Comparison of ENCODE assay signal across 8 mouse cellular contexts in genomic region chr8:94492021-94492681, GRCm38 (mm10). TPM values are rescaled to one million over a fixed set of nuclear protein-coding genes. Genes with fewer than 3 reads are reported as not detected.
DNase-seq lines count a peak whose midpoint lies in the region; ATAC-seq and TF ChIP-seq lines count a peak whose summit lies in the region.

No protein-coding gene starts in this region.

- no peaks in the 10 kb centered on the region for H3K4me1 ChIP-seq in cerebellum, adult 2 months (ENCODE audit: control insufficient read depth, insufficient read depth, low read length)
- no peaks in the 10 kb centered on the region for H3K4me1 ChIP-seq in forebrain, postnatal 0 days (ENCODE audit: insufficient read depth)
- no peaks in the 10 kb centered on the region for H3K4me1 ChIP-seq in lung, adult 2 months (ENCODE audit: control insufficient read depth, insufficient read depth, low read length)
- peaks cover 3% of the 10 kb centered on the region; the same call in 1 of the 2 replicates for H3K4me1 ChIP-seq in thymus, adult 2 months (replicated peaks; ENCODE audit: control insufficient read depth, insufficient read depth, low read length)

- H3K27ac ChIP-seq in cerebellum, adult 2 months (ENCODE audit: insufficient read depth, low read length) = no peak overlapping the region
- H3K27ac ChIP-seq in forebrain, postnatal 0 days (ENCODE audit: low read depth, low read length) = no peak overlapping the region; the same call in 1 of the 2 replicates
- H3K27ac ChIP-seq in layer of hippocampus, adult 2 months = no peak overlapping the region
- H3K27ac ChIP-seq in thymus, adult 2 months (ENCODE audit: control insufficient read depth, insufficient read depth, low read length) = no peak overlapping the region

- H3K9ac ChIP-seq in forebrain, postnatal 0 days = 0 out of 2 replicates have a peak overlapping the region, but pooled peaks have one; percentile 31

- no peak for TF ChIP-seq POLR2A in cerebellum, adult 2 months (IDR thresholded peaks at IDR 0.05; ENCODE audit: borderline replicate concordance, insufficient read depth, low read length)
- TF ChIP-seq POLR2A in lung, adult 2 months (IDR thresholded peaks at IDR 0.05; ENCODE audit: borderline replicate concordance, extremely low read depth, low read depth, low read length) = no peak
- TF ChIP-seq POLR2A in thymus, adult 2 months (IDR thresholded peaks at IDR 0.05; ENCODE audit: control insufficient read depth, extremely low read depth, insufficient read depth, low read length, poor library complexity) = no peak

- WGBS in cerebellum, adult 2 months = 3% methylated on average over 15 of the region's 15 CpGs
- WGBS in forebrain, postnatal 0 days = 6% methylated on average over 15 of the region's 15 CpGs
- WGBS in lung, adult 2 months = 9% methylated on average over 15 of the region's 15 CpGs
- WGBS in thymus, adult 2 months = 31% methylated on average over 15 of the region's 15 CpGs

- peak overlapping the region; percentile 40 for H3K4me2 ChIP-seq in forebrain, postnatal 0 days (ENCODE audit: low read depth)

- no peaks in the 10 kb centered on the region for H3K9me3 ChIP-seq in forebrain, postnatal 0 days (ENCODE audit: low read length)

- ATAC-seq in forebrain, postnatal 0 days = peak; percentile 96
- peak; percentile 67 for ATAC-seq in neutrophil, adult 5-6 weeks (ENCODE audit: extremely low read depth, insufficient number of reproducible peaks, low FRiP score, poor library complexity, severe bottlenecking)

- H3K36me3 ChIP-seq in forebrain, postnatal 0 days (ENCODE audit: insufficient read depth) = no peaks in the 10 kb centered on the region
- no peaks in the 10 kb centered on the region for H3K36me3 ChIP-seq in thymus, adult 2 months (ENCODE audit: control insufficient read depth, insufficient read depth, low read length)

- TF ChIP-seq CTCF in cerebellum, adult 2 months (IDR thresholded peaks at IDR 0.05; ENCODE audit: borderline replicate concordance, insufficient read depth, low read depth, low read length) = peak; percentile 68
- peak; percentile 80 for TF ChIP-seq CTCF in forebrain, postnatal 0 days (IDR thresholded peaks at IDR 0.05; ENCODE audit: low read depth)
- peak; percentile 71 for TF ChIP-seq CTCF in layer of hippocampus, adult 2 months (conservative IDR thresholded peaks at IDR 0.05)
- peak; percentile 81 for TF ChIP-seq CTCF in lung, adult 2 months (IDR thresholded peaks at IDR 0.05; ENCODE audit: insufficient read depth, low read length)
- TF ChIP-seq CTCF in thymus, adult 2 months (IDR thresholded peaks at IDR 0.05; ENCODE audit: borderline replicate concordance, control insufficient read depth, extremely low read depth, insufficient read depth, low read length, poor library complexity) = peak; percentile 91

- H3K4me3 ChIP-seq in cerebellum, adult 2 months (replicated peaks; ENCODE audit: insufficient read depth, low read depth, low read length) = peak overlapping the region; percentile 3
- peak overlapping the region; percentile 8; the same call in 1 of the 2 replicates for H3K4me3 ChIP-seq in forebrain, postnatal 0 days (ENCODE audit: low read depth, low read length)
- peak overlapping the region; percentile 22; the same call in 1 of the 2 replicates for H3K4me3 ChIP-seq in layer of hippocampus, adult 2 months
- no peak overlapping the region for H3K4me3 ChIP-seq in lung, adult 2 months (replicated peaks; ENCODE audit: extremely low read depth, low read depth, low read length)
- no peak overlapping the region for H3K4me3 ChIP-seq in thymus, adult 2 months (ENCODE audit: control insufficient read depth, insufficient read depth, low read length)

- H3K27me3 ChIP-seq in cerebellum, adult 2 months (ENCODE audit: control insufficient read depth, insufficient read depth, low read length) = no peaks in the 10 kb centered on the region
- H3K27me3 ChIP-seq in forebrain, postnatal 0 days (ENCODE audit: insufficient read depth, low read length) = no peaks in the 10 kb centered on the region
- no peaks in the 10 kb centered on the region for H3K27me3 ChIP-seq in thymus, adult 2 months (ENCODE audit: control insufficient read depth, insufficient read depth, low read length)

- peak; percentile 51 for DNase-seq in MEL-GATA-1-ER (ENCODE audit: extremely low read depth, low read depth)
- DNase-seq in cerebellum, adult 2 months = peak; percentile 42 to 64
- peak; percentile 87 for DNase-seq in forebrain, postnatal 0 days
- peak; percentile 86 for DNase-seq in heart, postnatal 4 days
- peak; percentile 70 to 74 for DNase-seq in layer of hippocampus, adult 2 months (ENCODE audit: low spot score in 2 of 2)
- DNase-seq in lung, adult 2 months = peak; percentile 85
- peak; percentile 79 for DNase-seq in thymus, adult 2 months

RNA-seq across cellular contexts. Expression of gene Cpne2, which starts 40.6 kb away (rescaled TPM):
- 39.3 and 46.3 TPM in 2 replicates for polyA plus RNA-seq in cerebellum, adult 2 months (2012; rRNA removed)
- 49.2 and 68.8 TPM in 2 replicates for total RNA-seq in forebrain, postnatal 0 days (2014; rRNA removed)
- polyA plus RNA-seq in forebrain, postnatal 0 days (2015; fragmentation: Nextera tagmentation; extraction: Ambion mirVana) = 41.6 and 58.3 TPM in 2 replicates
- 1 to 10 TPM; 7.0 to 9.6 TPM for total RNA-seq in heart, postnatal 4 days (2021)
- total RNA-seq in layer of hippocampus, adult 2 months (2021) = 10 to 100 TPM; 29.3 to 35.0 TPM
- polyA plus RNA-seq in lung, adult 2 months (2012; rRNA removed) = 21.2 and 33.6 TPM in 2 replicates
- total RNA-seq in neutrophil, adult 5-6 weeks (2017) = 35.5 and 37.4 TPM in 2 replicates
- polyA plus RNA-seq in thymus, adult 2 months (2012; rRNA removed) = 28.1 and 35.3 TPM in 2 replicates

RNA-seq across cellular contexts. Expression of gene Nlrc5, which starts 58.0 kb away (rescaled TPM):
- 0.71 and 0.82 TPM in 2 replicates for polyA plus RNA-seq in cerebellum, adult 2 months (2012; rRNA removed)
- 0.69 and 1.6 TPM in 2 replicates for total RNA-seq in forebrain, postnatal 0 days (2014; rRNA removed)
- 0.28 and 0.36 TPM in 2 replicates for polyA plus RNA-seq in forebrain, postnatal 0 days (2015; fragmentation: Nextera tagmentation; extraction: Ambion mirVana)
- under 1 TPM; 0.72 to 0.76 TPM for total RNA-seq in heart, postnatal 4 days (2021)
- total RNA-seq in layer of hippocampus, adult 2 months (2021) = 1 to 10 TPM in 1 of 2 experiments, under 1 TPM in 1; 0.54 to 1.4 TPM
- 9.3 and 12.0 TPM in 2 replicates for polyA plus RNA-seq in lung, adult 2 months (2012; rRNA removed)
- total RNA-seq in neutrophil, adult 5-6 weeks (2017) = 64.4 and 66.7 TPM in 2 replicates
- 56.8 and 57.5 TPM in 2 replicates for polyA plus RNA-seq in thymus, adult 2 months (2012; rRNA removed)

Comparison
In these comparisons a context has a peak if more than half of its experiments do, and no peak if none do; other contexts are left out.
1. H3K4me3 ChIP-seq: peak in cerebellum, adult 2 months (single experiment), forebrain, postnatal 0 days (single experiment) and layer of hippocampus, adult 2 months (single experiment); none in lung, adult 2 months (single experiment) and thymus, adult 2 months (single experiment).
2. RNA of gene Nlrc5, which starts 58.0 kb away (total RNA-seq): 64.4 to 66.7 TPM in neutrophil, adult 5-6 weeks; 0.69 to 1.6 TPM in forebrain, postnatal 0 days, 0.54 to 1.4 TPM in layer of hippocampus, adult 2 months and 0.72 to 0.76 TPM in heart, postnatal 4 days; every median in the first group is over 10 times any median in the second.
3. Peak in every context shown above with its lines, with median percentiles within 50 percentile points of each other: DNase-seq and CTCF ChIP-seq.